Mouse (Mus musculus) forebrain, embryonic 10.5 days (tissue): ENCODE results near the gene Thra. TPM values are rescaled to one million over a fixed set of nuclear protein-coding genes. Genes with fewer than 3 reads are reported as not detected.

Experiments used
- DNase-seq: peaks from one replicate; pipeline ENCODE4 v3.0.0-alpha.2; 2017; ENCODE audit warnings: low spot score; ENCODE audit errors: extremely low spot score
- H3K27ac ChIP-seq: fragments of 300-500 bp; sonication (generic); 2 replicates; pipeline ENCODE4 v1.5.1; 2016; ENCODE audit warnings: mild to moderate bottlenecking
- H3K27me3 ChIP-seq: fragments of 300-500 bp; sonication (generic); 2 replicates; pipeline ENCODE4 v1.6.1; 2016; ENCODE audit warnings: mild to moderate bottlenecking; ENCODE audit not compliant: poor library complexity, severe bottlenecking
- H3K36me3 ChIP-seq: fragments of 300-500 bp; sonication (generic); replicated peaks from 2 replicates; pipeline ENCODE4 v1.6.1; 2016; ENCODE audit warnings: mild to moderate bottlenecking, moderate library complexity
- H3K4me1 ChIP-seq: fragments of 300-500 bp; sonication (generic); 2 replicates; pipeline ENCODE4 v1.6.1; 2016
- H3K4me3 ChIP-seq: fragments of 300-500 bp; sonication (generic); 2 replicates; pipeline ENCODE4 v1.5.1; 2016; ENCODE audit warnings: mild to moderate bottlenecking, moderate library complexity
- H3K9me3 ChIP-seq: fragments of 300-500 bp; sonication (generic); 2 replicates; pipeline ENCODE4 v1.6.1; 2016; ENCODE audit warnings: mild to moderate bottlenecking, moderate library complexity
- WGBS: fragments of 180-500 bp; shearing (Covaris S2); methylation state at CpG from one replicate; pipeline ENCODE4 v1.1.7; 2016; 5-methylcytosine and 5-hydroxymethylcytosine counted together
- polyA plus RNA-seq: library from polyadenylated mRNA; unstranded; fragments of >200 nt; fragmentation: Nextera tagmentation; extraction: Ambion mirVana; gene quantifications from 2 replicates; pipeline ENCODE4 v1.2.1, GENCODE M21; 2016

Gene Thra
- polyA plus RNA-seq, 1 experiment from 2014 or later = 10.9 TPM

DNA sequence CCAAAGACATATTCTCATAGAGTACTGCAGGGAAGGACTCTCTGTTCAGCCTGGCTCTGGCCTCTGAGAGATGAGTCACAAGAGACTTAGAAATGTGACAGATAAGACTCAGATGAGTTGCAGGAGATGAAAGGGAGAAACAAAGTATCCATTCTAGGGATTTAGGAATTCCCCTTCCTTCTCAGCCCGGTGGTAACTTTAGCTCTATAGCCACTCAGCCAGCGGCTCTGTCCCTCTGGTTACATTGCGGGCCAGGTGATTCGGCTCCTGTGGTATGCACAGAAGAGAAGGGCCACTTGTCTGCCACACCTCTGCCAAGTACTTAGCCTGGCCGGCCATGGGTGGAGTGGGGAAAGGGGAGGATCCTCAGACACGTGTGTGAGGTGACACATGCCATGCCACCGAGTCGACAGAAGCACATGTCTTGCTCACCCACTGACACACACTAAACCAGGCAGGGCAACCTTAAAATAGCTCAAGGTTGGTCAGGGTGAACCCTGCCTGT is 32.3 kb downstream of the Thra start:
- 88% methylated on average over 8 of the region's 8 CpGs for WGBS
- Histone ChIP-seq H3K36me3 (peaks cover 35% of the 10 kb centered on the region), H3K4me1 (peaks cover 69% of the 10 kb centered on the region), H3K27me3 (0 out of 2 replicates have a peak, but pooled peaks cover 3% of the 10 kb centered on the region), H3K27ac (no peak overlapping the region), H3K4me3 (no peak overlapping the region), H3K9me3 (no peaks in the 10 kb centered on the region)
- no peak for DNase-seq

DNA sequence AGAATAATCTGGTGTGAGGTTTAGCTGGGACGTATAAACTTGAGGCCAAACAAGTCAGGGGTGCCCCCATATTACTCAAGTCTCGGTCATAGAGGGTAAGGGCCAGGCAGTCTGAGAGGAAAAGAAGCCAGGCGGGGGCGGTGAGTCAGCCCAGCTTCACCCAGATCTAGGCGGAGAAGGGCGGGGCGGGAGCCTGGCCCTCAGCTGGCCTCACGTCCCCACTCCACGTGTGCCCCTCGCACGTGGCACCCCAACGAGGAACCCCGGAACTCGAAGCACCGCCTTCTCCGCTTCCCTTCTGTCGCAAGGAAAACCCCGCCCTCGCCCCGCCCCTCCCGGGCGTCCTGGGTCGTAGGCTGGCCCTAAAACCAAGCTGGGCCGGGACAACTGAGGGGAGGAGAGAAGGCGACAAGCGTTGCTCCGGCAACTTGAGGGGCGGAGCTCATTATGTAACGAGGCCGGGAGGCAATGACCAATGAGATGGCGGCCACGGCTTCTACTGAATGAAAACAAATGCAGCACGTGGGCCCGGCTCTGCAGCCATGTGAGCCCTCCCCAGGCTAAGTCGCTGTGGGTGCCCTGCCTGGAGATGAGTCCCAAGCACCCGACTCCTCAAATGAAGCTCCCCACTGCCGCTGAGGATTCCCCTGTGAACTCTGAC is 33.3 kb downstream of the Thra start:
- Histone ChIP-seq H3K4me1 (peaks cover 62% of the 10 kb centered on the region), H3K27ac (peak overlapping the region; percentile 67), H3K4me3 (peak overlapping the region; percentile 55), H3K36me3 (peaks cover 30% of the 10 kb centered on the region), H3K27me3 (0 out of 2 replicates have a peak, but pooled peaks cover 3% of the 10 kb centered on the region), H3K9me3 (no peaks in the 10 kb centered on the region)
- DNase-seq = peak; percentile 93
- WGBS = under 1% methylated on average over 37 of the region's 37 CpGs

DNA sequence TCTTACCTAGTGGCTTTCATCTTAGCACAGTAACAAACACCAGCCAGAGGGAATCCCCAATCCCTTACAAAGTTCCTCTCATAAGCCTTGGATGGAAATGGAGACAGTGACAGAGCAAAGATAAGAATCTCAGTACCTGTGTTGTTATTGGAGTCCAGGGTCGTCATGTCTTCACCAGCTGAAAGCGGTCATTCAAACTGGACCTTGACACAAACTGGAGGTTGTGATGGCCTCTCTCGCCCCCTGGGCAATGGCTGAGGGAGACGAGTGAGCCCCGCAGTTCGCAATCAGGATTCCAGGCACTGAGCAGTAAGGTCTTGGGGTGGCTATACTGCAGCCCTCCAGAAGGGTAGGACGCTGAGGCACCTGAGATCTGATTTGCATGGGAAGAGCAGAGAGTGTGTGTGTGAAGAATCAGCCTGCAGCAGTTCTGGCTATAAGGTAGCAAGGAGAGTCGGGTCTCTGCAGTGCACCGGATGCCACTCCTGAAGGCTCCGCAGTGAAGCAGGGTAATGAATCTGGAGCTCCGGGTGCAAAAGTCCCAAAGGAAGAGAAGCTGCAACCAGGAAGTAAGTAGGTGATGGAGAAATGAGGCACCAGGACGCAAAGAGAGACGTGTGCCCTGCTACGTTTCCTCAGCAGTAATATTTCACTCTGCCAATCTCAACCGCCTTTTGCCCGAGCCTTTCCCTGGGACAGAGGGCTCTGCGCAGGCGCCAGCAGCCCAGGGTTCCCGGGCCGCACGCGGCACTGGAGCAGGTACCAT is 34.3 kb downstream of the Thra start, which contains the start of gene Nr1d1:
Gene Nr1d1 (minus strand): TSS at position 752 of the 766 bp plus-strand sequence.
- H3K9me3 ChIP-seq = no peaks in the 10 kb centered on the region
- peak within 1 kb of the TSS; percentile 84 for H3K27ac ChIP-seq
- WGBS = under 1% methylated on average over 22 of the region's 22 CpGs

DNA sequence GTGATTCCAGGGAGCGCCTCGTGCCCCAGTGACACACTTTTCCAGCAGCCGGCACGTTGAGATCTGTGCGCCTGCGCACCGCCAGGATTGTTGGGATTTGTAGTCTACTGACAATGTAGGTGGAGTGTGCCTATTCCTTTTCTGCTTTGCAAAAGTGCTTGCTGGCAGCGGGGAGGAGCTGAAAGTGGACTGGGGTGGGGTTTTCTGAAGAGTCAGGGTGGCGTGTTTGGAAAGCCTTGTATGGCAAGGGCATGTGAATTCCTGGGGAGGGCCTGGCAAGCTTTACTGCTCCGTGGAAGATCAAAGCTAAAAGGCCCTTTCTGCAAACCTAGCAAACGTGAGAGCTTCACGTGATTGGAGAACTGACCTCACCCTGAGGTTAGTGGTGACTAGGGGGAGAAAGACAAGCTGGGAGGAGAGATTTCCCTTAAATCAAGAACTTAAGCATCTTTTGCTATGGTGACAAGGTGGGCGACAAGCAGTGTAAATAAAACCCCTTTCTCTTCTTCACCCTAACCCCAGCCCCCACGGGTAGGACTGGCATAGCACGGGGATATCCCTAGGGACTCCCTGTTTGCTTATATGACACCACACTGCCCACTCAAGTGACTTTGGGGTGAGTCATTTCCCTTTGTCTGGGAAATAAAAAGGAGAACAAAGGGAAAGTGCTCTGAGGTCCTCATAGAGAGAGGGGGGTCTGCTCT is 35.1 kb downstream of the Thra start:
- Histone ChIP-seq H3K4me1 (peaks cover 59% of the 10 kb centered on the region), H3K9me3 (no peaks in the 10 kb centered on the region), H3K27me3 (0 out of 2 replicates have a peak, but pooled peaks cover 3% of the 10 kb centered on the region), H3K4me3 (peak overlapping the region; percentile 55), H3K36me3 (peaks cover 13% of the 10 kb centered on the region), H3K27ac (peak overlapping the region; percentile 84)
- WGBS = 11% methylated on average over 15 of the region's 15 CpGs
- DNase-seq = peak; percentile 94

More for the DNA sequence above, 34.3 kb downstream of the Thra start, which contains the start of gene Nr1d1:
- no peak for DNase-seq
- H3K4me3 ChIP-seq = peak within 1 kb of the TSS; percentile 55
- 0 out of 2 replicates have a peak, but pooled peaks cover 3% of the 10 kb centered on the region for H3K27me3 ChIP-seq
- peaks cover 21% of the 10 kb centered on the region for H3K36me3 ChIP-seq
- H3K4me1 ChIP-seq = peaks cover 59% of the 10 kb centered on the region

DNA sequence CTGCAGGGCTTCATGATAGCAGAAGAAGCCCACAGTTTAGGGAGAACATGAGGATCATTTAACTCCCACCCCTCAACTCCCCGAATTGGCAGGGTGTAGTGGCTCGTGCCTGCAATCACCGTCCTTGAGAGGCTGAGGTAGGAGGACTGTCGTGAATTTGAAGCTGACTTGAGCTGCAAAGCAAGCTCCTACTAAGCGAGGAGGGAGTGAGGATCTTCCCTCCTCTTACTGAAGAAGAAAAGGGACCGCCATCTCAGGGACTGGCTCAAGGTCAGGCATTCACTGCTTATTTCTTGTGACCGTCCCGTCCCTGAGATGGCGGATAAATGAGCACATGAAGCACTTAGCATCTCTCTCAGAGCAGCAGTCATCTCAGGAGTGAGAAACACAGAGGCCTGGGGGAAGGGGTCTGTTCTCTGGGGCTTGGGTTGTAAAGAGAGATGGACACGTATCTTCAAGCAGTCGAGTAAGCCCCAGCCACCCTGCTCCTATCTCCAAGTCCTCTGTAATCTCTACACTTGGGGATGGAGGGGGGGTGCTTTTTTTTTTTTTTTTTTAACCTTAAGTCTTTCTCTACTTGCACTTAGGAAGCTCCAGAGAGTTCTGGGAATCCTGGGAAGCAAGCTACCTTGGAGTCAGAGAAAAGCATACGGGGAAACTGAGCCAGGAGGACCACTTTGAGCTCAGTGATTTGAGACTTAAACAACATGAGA is 35.8 kb downstream of the Thra start:
- peak overlapping the region; percentile 55 for H3K4me3 ChIP-seq
- no peak for DNase-seq
- peaks cover 62% of the 10 kb centered on the region for H3K4me1 ChIP-seq

DNA sequence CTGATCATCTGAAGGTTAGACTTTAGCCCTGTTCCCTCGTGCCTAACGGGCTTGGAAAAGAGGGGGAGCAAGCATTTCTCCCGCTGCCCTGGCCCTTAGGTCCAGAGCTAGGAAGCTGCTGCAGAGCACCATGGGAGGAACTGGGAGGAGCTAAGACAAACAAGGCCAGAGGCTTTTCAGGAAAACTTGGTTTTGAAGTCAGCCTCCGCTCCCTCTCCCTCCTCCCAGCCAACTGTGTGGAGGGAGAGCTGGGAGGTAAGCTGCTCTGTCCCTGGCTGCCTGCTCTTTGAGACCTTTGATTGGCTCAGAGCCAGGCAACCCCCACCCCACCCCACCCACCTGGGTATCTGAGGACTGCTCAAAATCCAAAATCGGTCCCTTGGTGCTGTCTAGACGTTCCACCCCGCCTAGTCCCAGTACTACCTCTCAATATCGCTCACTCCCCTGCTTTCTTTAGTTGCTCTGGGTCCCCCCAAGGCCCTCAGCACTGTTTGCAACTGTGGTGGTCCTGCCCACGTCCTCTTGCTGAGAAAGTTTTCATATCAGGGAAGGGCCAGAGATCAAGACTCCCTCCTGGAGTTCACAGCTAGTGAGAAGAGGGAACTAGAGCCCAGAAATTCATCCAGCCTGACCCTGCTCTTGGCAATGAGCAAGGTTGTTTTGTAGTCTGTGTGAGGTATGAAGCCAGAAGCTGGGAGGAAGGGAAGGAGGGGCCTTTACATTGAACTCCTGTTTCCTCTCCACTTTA is 36.6 kb downstream of the Thra start:
- Histone ChIP-seq H3K4me3 (peak overlapping the region; percentile 27), H3K4me1 (peaks cover 70% of the 10 kb centered on the region)
- WGBS = 10% methylated on average over 9 of the region's 9 CpGs

More for the DNA sequence above, 35.8 kb downstream of the Thra start:
- H3K27me3 ChIP-seq = 0 out of 2 replicates have a peak, but pooled peaks cover 3% of the 10 kb centered on the region
- peaks cover 6% of the 10 kb centered on the region for H3K36me3 ChIP-seq
- 65% methylated on average over 12 of the region's 12 CpGs for WGBS
- no peaks in the 10 kb centered on the region for H3K9me3 ChIP-seq
- peak overlapping the region; percentile 84 for H3K27ac ChIP-seq

DNA sequence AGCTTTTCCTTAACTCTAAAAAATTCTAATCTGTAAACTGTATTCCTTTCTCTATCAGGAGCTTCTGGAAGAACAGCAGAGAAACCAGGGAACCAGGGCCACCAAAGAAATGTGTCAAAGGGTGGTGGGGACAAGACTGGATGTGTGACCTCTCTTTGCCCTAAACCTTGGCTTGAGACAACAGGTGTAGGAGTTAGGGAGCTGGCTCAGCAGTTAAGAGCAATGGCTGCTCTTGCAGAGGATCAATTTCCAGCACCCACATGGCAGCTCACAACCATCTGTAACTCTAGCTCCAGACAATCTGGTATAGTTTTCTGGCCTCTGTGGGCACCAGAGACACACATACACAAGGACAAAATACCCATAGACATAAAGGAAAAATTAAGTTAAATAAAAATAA is 37.5 kb downstream of the Thra start:
- no peaks in the 10 kb centered on the region for H3K9me3 ChIP-seq
- peaks cover 72% of the 10 kb centered on the region for H3K4me1 ChIP-seq
- H3K4me3 ChIP-seq = no peak overlapping the region
- H3K27me3 ChIP-seq = 0 out of 2 replicates have a peak, but pooled peaks cover 3% of the 10 kb centered on the region
- no peak for DNase-seq
- no peaks in the 10 kb centered on the region for H3K36me3 ChIP-seq
- H3K27ac ChIP-seq = peak overlapping the region; percentile 84; the same call in 1 of the 2 replicates

More for the DNA sequence above, 36.6 kb downstream of the Thra start:
- Histone ChIP-seq H3K27ac (peak overlapping the region; percentile 84), H3K36me3 (no peaks in the 10 kb centered on the region), H3K9me3 (no peaks in the 10 kb centered on the region), H3K27me3 (0 out of 2 replicates have a peak, but pooled peaks cover 3% of the 10 kb centered on the region)
- peak; percentile 47 for DNase-seq

DNA sequence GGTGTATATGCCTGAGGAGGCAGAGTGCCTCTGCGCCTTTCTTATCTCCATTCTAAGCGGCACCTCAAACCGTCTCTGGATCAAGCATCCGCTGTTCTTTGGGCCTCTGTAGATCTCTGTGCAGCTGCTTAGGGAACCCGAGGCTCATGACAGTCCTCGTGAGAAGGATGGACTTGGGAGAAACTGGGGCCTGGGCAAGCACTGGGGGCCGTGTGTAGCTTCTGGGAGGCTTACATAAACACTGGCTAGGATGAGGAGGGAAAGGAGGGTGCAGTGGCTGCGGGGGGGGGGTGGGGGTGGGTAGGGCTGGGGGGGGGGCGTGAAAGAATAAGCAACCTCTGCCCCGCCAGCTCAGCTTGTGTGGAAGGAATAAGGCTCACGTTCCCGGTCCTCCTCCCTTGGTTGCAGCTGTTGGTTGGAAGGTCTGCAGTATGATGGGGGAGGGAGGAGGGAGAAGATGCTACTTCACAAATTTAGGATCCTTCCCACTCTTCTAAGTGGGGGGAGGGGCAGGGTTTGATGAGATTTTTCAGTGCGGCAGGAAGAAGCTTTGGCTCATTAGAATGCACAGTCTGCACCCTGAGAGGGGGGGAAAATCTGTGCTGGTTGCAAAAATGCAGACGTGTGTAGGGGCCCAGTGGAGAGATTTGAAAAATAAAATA is 41.5 kb downstream of the Thra start:
- no peaks in the 10 kb centered on the region for H3K36me3 ChIP-seq
- peak overlapping the region; percentile 40 for H3K4me3 ChIP-seq
- WGBS = 12% methylated on average over 13 of the region's 14 CpGs
- H3K4me1 ChIP-seq = peaks cover 68% of the 10 kb centered on the region
- no peaks in the 10 kb centered on the region for H3K9me3 ChIP-seq
- H3K27me3 ChIP-seq = peaks cover 20% of the 10 kb centered on the region
- DNase-seq = no peak
- peak overlapping the region; percentile 87 for H3K27ac ChIP-seq

DNA sequence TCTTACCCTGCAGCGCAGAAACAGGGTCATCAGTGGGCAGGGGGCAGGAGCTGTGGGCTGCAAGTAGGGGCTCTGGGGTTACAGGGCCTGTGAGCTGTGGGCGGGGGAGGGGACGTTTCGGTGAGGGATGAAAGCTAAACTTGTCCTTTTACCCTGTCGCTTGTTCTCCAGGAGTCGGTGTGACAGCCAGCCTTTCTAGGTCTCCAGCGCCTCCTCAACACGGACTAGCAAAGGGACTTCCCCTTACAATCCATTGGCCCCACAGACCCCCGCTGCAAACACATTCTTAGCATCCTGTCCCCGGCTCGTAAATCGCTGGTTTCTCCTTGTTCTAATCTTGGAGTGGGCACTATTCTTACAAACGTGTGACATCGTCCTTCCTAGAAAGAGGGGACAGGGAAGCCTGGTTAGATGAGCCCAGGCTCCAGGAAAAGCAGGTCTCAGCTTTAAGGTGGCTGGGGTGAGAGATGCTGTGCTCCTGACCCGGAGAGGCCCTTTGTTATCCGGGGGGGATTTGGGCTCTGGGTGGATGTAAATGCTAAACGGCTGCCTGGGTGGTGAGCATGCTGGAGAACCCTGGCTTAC is 42.3 kb downstream of the Thra start:
- peak overlapping the region; percentile 87 for H3K27ac ChIP-seq
- H3K4me1 ChIP-seq = peaks cover 66% of the 10 kb centered on the region
- WGBS = 2% methylated on average over 17 of the region's 17 CpGs
- peaks cover 20% of the 10 kb centered on the region for H3K27me3 ChIP-seq
- peak overlapping the region; percentile 40 for H3K4me3 ChIP-seq
- H3K36me3 ChIP-seq = no peaks in the 10 kb centered on the region
- DNase-seq = peak; percentile 50
- H3K9me3 ChIP-seq = no peaks in the 10 kb centered on the region

DNA sequence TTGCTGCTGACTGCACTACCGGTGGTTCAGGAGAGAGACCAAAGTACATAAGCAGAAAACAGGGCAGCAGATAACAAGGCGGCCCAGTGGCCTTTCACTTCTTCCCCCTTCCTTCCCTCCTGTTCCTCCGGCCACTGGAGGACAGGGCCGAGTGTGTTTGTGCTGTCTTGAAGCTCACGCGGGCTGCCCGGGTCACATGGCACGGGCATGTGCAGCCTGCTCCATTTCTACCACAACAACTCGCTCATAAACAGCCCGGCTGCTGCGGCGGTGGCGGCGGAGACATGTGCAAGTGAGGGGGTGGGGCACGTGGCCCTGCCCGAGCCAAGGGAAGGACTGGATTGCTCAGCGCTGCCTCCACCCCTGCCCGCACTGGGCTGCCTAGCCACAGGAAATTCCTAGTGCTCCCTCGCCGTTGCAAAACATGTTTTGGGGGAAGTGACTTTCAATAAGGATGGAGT is 42.8 kb downstream of the Thra start:
- H3K27me3 ChIP-seq = peaks cover 20% of the 10 kb centered on the region
- H3K9me3 ChIP-seq = no peaks in the 10 kb centered on the region
- H3K27ac ChIP-seq = peak overlapping the region; percentile 87
- peak overlapping the region; percentile 40 for H3K4me3 ChIP-seq
- under 1% methylated on average over 20 of the region's 20 CpGs for WGBS
- no peaks in the 10 kb centered on the region for H3K36me3 ChIP-seq
- H3K4me1 ChIP-seq = peaks cover 65% of the 10 kb centered on the region
- DNase-seq = peak; percentile 78
